Mouse (Mus musculus) splenic B cell, adult 2 months (primary cell): Measurements from ENCODE around the gene Grm5.

Source experiments
- DNase-seq: peaks from one replicate; pipeline ENCODE4 v3.0.0-alpha.2; 2011; ENCODE audit warnings: low read depth, low spot score
- H3K27me3 ChIP-seq: 2 replicates; pipeline ENCODE4 v1.6.1; 2012; ENCODE audit warnings: mild to moderate bottlenecking, low read length, moderate library complexity, mixed read lengths; ENCODE audit not compliant: control insufficient read depth, poor library complexity, insufficient read depth, severe bottlenecking
- H3K36me3 ChIP-seq: 2 replicates; pipeline ENCODE4 v1.6.1; 2012; ENCODE audit warnings: mild to moderate bottlenecking, low read length, moderate library complexity, mixed read lengths; ENCODE audit not compliant: control insufficient read depth, poor library complexity, insufficient read depth, severe bottlenecking

Grm5 gene

DNA sequence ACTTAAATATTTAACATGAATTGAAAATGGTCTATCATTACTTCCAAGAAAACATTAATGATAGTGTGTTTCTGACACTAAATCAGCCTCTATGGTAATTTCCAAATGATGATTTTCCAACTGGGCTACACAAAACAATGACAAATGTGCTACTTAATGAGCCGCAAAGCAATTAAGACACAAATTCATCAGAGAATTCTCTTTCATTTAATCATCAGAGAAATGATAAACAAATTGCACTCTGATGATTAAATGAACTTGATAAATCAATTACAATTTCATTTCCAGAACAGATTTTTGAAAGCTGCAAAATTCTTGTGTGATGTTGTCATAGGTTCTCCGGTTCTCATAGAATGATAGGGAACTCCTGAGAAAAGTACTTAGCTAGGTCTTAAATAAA lies 577.6 kb downstream of the Grm5 start:
- DNase-seq: no peak
- Histone ChIP-seq H3K27me3 (no peaks in the 10 kb centered on the region), H3K36me3 (no peaks in the 10 kb centered on the region)
